ENCODE assay signal across 27 mouse cellular contexts in genomic region chr14:75923314-75924052, GRCm38 (mm10). TPM values are rescaled to one million over a fixed set of nuclear protein-coding genes. Genes with fewer than 3 reads are reported as not detected.
A peak's percentile ranks its signal among the peaks of the same experiment; 100 is the strongest.
DNase-seq lines count a peak whose midpoint lies in the region; ATAC-seq and TF ChIP-seq lines count a peak whose summit lies in the region.
"Had no signal": no experiment of that assay in that cellular context is flagged by ENCODE, and none has a peak within 500 bp of the region (broad histone marks: within the 10 kb centered on the region; RNA-seq: fewer than 3 reads in every experiment).

No protein-coding gene starts in this region.

- no peak overlapping the region for H3K9ac ChIP-seq in forebrain, embryonic 12.5 days
- no peak overlapping the region for H3K9ac ChIP-seq in midbrain, embryonic 11.5 days (ENCODE audit: low read length)
- no peak overlapping the region for H3K9ac ChIP-seq in hindbrain, embryonic 16.5 days (ENCODE audit: low read depth, low read length)
- no peak overlapping the region for H3K9ac ChIP-seq in midbrain, postnatal 0 days (replicated peaks; ENCODE audit: low read length, poor library complexity, severe bottlenecking)
- H3K9ac ChIP-seq: heart, embryonic 12.5 days had no signal

- no peaks in the 10 kb centered on the region for H3K9me3 ChIP-seq in forebrain, embryonic 12.5 days
- H3K9me3 ChIP-seq in forebrain, embryonic 10.5 days, result no peaks in the 10 kb centered on the region
- H3K9me3 ChIP-seq in midbrain, embryonic 11.5 days (ENCODE audit: control insufficient read depth, low read length), result no peaks in the 10 kb centered on the region
- H3K9me3 ChIP-seq in midbrain, embryonic 10.5 days (replicated peaks), result no peaks in the 10 kb centered on the region
- H3K9me3 ChIP-seq in hindbrain, embryonic 16.5 days (ENCODE audit: control insufficient read depth, low read length), result no peaks in the 10 kb centered on the region
- H3K9me3 ChIP-seq in midbrain, postnatal 0 days (ENCODE audit: low read length), result no peaks in the 10 kb centered on the region
- H3K9me3 ChIP-seq: heart, embryonic 12.5 days; limb, embryonic 10.5 days had no signal

- H3K27ac ChIP-seq in forebrain, embryonic 12.5 days, result no peak overlapping the region
- no peak overlapping the region for H3K27ac ChIP-seq in forebrain, embryonic 10.5 days
- no peak overlapping the region for H3K27ac ChIP-seq in midbrain, embryonic 11.5 days (ENCODE audit: low read depth, low read length)
- no peak overlapping the region for H3K27ac ChIP-seq in midbrain, embryonic 10.5 days (replicated peaks)
- no peak overlapping the region for H3K27ac ChIP-seq in hindbrain, embryonic 16.5 days (ENCODE audit: low read depth, low read length)
- no peak overlapping the region for H3K27ac ChIP-seq in midbrain, postnatal 0 days (ENCODE audit: low read depth, low read length)
- H3K27ac ChIP-seq: left cerebral cortex, adult 2 months; limb, embryonic 10.5 days had no signal

- no peaks in the 10 kb centered on the region for H3K36me3 ChIP-seq in forebrain, embryonic 12.5 days (replicated peaks)
- no peaks in the 10 kb centered on the region for H3K36me3 ChIP-seq in forebrain, embryonic 10.5 days (replicated peaks)
- H3K36me3 ChIP-seq in midbrain, embryonic 11.5 days (ENCODE audit: control insufficient read depth, insufficient read depth, low read length), result no peaks in the 10 kb centered on the region
- no peaks in the 10 kb centered on the region for H3K36me3 ChIP-seq in midbrain, embryonic 10.5 days
- no peaks in the 10 kb centered on the region for H3K36me3 ChIP-seq in hindbrain, embryonic 16.5 days (ENCODE audit: control insufficient read depth, insufficient read depth, low read length)
- H3K36me3 ChIP-seq in midbrain, postnatal 0 days (ENCODE audit: insufficient read depth, low read length), result no peaks in the 10 kb centered on the region
- H3K36me3 ChIP-seq: heart, embryonic 12.5 days; limb, embryonic 10.5 days had no signal

- no peaks in the 10 kb centered on the region for H3K27me3 ChIP-seq in forebrain, embryonic 12.5 days
- H3K27me3 ChIP-seq in forebrain, embryonic 10.5 days (ENCODE audit: poor library complexity, severe bottlenecking), result no peaks in the 10 kb centered on the region
- H3K27me3 ChIP-seq in midbrain, embryonic 11.5 days (ENCODE audit: control insufficient read depth, insufficient read depth, low read length), result no peaks in the 10 kb centered on the region
- no peaks in the 10 kb centered on the region for H3K27me3 ChIP-seq in midbrain, embryonic 10.5 days (ENCODE audit: low read depth, poor library complexity, severe bottlenecking)
- no peaks in the 10 kb centered on the region for H3K27me3 ChIP-seq in hindbrain, embryonic 16.5 days (replicated peaks; ENCODE audit: control insufficient read depth, insufficient read depth, low read length)
- H3K27me3 ChIP-seq in midbrain, postnatal 0 days (ENCODE audit: insufficient read depth, low read length), result no peaks in the 10 kb centered on the region
- H3K27me3 ChIP-seq: heart, embryonic 12.5 days; Patski had no signal

- no peak for DNase-seq in forebrain, embryonic 10.5 days (ENCODE audit: extremely low spot score, low spot score)
- peak; percentile 72 for DNase-seq in midbrain, embryonic 11.5 days (ENCODE audit: low spot score, missing footprints)
- no peak for DNase-seq in midbrain, embryonic 10.5 days (ENCODE audit: low spot score)
- peak; percentile 37 for DNase-seq in midbrain, postnatal 0 days (ENCODE audit: low spot score)
- no peak for DNase-seq in ovary, postnatal 10 days (ENCODE audit: low spot score)
- DNase-seq: adrenal gland, adult 8-10 months; cerebellum, postnatal 36 days; heart, postnatal 14 days; kidney, adult 2 months; kidney, postnatal 10 days; lung, adult 2 months; right cerebral cortex, postnatal 25 days; thymus, adult 2 months had no signal

- peaks cover 15% of the 10 kb centered on the region for H3K4me1 ChIP-seq in forebrain, embryonic 12.5 days
- peaks cover 9% of the 10 kb centered on the region for H3K4me1 ChIP-seq in forebrain, embryonic 10.5 days
- H3K4me1 ChIP-seq in midbrain, embryonic 11.5 days (ENCODE audit: control insufficient read depth, insufficient read depth, low read length), result no peaks in the 10 kb centered on the region
- H3K4me1 ChIP-seq in midbrain, embryonic 10.5 days, result peaks cover 10% of the 10 kb centered on the region; the same call in 1 of the 2 replicates
- no peaks in the 10 kb centered on the region; the same call in none of the 2 replicates for H3K4me1 ChIP-seq in hindbrain, embryonic 16.5 days (ENCODE audit: control insufficient read depth, insufficient read depth, low read depth, low read length)
- no peaks in the 10 kb centered on the region for H3K4me1 ChIP-seq in midbrain, postnatal 0 days (ENCODE audit: insufficient read depth, low read length)
- H3K4me1 ChIP-seq: heart, embryonic 12.5 days; limb, embryonic 10.5 days had no signal

- no peak overlapping the region for H3K4me3 ChIP-seq in forebrain, embryonic 12.5 days (replicated peaks)
- no peak overlapping the region for H3K4me3 ChIP-seq in forebrain, embryonic 10.5 days
- no peak overlapping the region for H3K4me3 ChIP-seq in midbrain, embryonic 11.5 days (ENCODE audit: low read depth, low read length)
- no peak overlapping the region for H3K4me3 ChIP-seq in midbrain, embryonic 10.5 days
- no peak overlapping the region for H3K4me3 ChIP-seq in hindbrain, embryonic 16.5 days (ENCODE audit: low read length)
- no peak overlapping the region for H3K4me3 ChIP-seq in midbrain, postnatal 0 days (ENCODE audit: low read depth, low read length)
- H3K4me3 ChIP-seq: heart, embryonic 12.5 days; left cerebral cortex, adult 2 months; limb, embryonic 10.5 days had no signal

- H3K4me2 ChIP-seq in forebrain, embryonic 12.5 days, result no peak overlapping the region
- H3K4me2 ChIP-seq in midbrain, embryonic 11.5 days, result no peak overlapping the region
- H3K4me2 ChIP-seq in hindbrain, embryonic 16.5 days (ENCODE audit: low read length), result no peak overlapping the region
- no peak overlapping the region for H3K4me2 ChIP-seq in midbrain, postnatal 0 days (ENCODE audit: low read depth, low read length, poor library complexity, severe bottlenecking)
- H3K4me2 ChIP-seq: heart, embryonic 12.5 days had no signal

- 68% methylated on average over 1 of the region's 1 CpGs for WGBS in forebrain, embryonic 12.5 days
- WGBS in forebrain, embryonic 10.5 days, result 91% methylated on average over 1 of the region's 1 CpGs
- 93% methylated on average over 1 of the region's 1 CpGs for whole genome bisulfite sequencing in midbrain, embryonic 11.5 days
- WGBS in midbrain, embryonic 10.5 days, result 100% methylated on average over 1 of the region's 1 CpGs
- WGBS in hindbrain, embryonic 16.5 days, result 71% methylated on average over 1 of the region's 1 CpGs
- 76% methylated on average over 1 of the region's 1 CpGs for WGBS in midbrain, postnatal 0 days

- ATAC-seq in forebrain, embryonic 12.5 days (ENCODE audit: low FRiP score), result 0 out of 2 replicates have a peak, but pooled peaks have one; percentile 23
- no peak for ATAC-seq in midbrain, embryonic 11.5 days (ENCODE audit: low FRiP score)
- ATAC-seq in hindbrain, embryonic 16.5 days, result peak; percentile 48; the same call in 1 of the 2 replicates
- no peak for ATAC-seq in midbrain, postnatal 0 days (ENCODE audit: low FRiP score)
- no peak for ATAC-seq in monocyte, adult 5-6 weeks (replicated peaks; ENCODE audit: insufficient number of reproducible peaks, low FRiP score, low TSS enrichment, poor library complexity, severe bottlenecking)
- ATAC-seq: CD4-positive, CD25-positive, alpha-beta regulatory T cell, adult 4 months; inflammation-experienced regulatory T-cells, adult 6 months; Patski had no signal

- no peak for TF ChIP-seq CTCF in midbrain, postnatal 0 days (IDR thresholded peaks at IDR 0.05)

RNA-seq across cellular contexts. Expression of gene Kctd4, which starts 31.3 kb away (rescaled TPM):
- 1.5 and 1.6 TPM in 2 replicates for polyA plus RNA-seq in forebrain, embryonic 12.5 days (2016; fragmentation: Nextera tagmentation; extraction: Ambion mirVana)
- 0.52 and 0.88 TPM in 2 replicates for polyA plus RNA-seq in forebrain, embryonic 10.5 days (2016; fragmentation: Nextera tagmentation; extraction: Ambion mirVana)
- 0.83 and 0.99 TPM in 2 replicates for polyA plus RNA-seq in midbrain, embryonic 11.5 days (2014; fragmentation: Nextera tagmentation; extraction: Ambion mirVana)
- 0.42 and 0.60 TPM in 2 replicates for polyA plus RNA-seq in midbrain, embryonic 10.5 days (2016; fragmentation: Nextera tagmentation; extraction: Ambion mirVana)
- 6.2 and 6.7 TPM in 2 replicates for polyA plus RNA-seq in hindbrain, embryonic 16.5 days (2015; fragmentation: Nextera tagmentation; extraction: Ambion mirVana)
- 9.4 and 11.8 TPM in 2 replicates for total RNA-seq in midbrain, postnatal 0 days (2014; rRNA removed)
- 8.8 and 9.6 TPM in 2 replicates for polyA plus RNA-seq in midbrain, postnatal 0 days (2015; fragmentation: Nextera tagmentation; extraction: Ambion mirVana)
- 0.29 TPM in 1 of 3 replicates, not detected in the others for total RNA-seq in monocyte, adult 5-6 weeks (2017)
- total RNA-seq: gastrocnemius, adult 18-20 months; heart, postnatal 14 days; liver, adult 2 months had no signal
- polyA plus RNA-seq: gonadal fat pad, adult 2 months; kidney, adult 2 months; liver, adult 2 months; Patski; spleen, adult 2 months; urinary bladder, adult 2 months had no signal

Comparison
In these comparisons a context has a peak if more than half of its experiments do, and no peak if none do; other contexts are left out.
1. DNase-seq: peak in midbrain, embryonic 11.5 days (single experiment) and midbrain, postnatal 0 days (single experiment); none in forebrain, embryonic 10.5 days (single experiment), midbrain, embryonic 10.5 days (single experiment) and ovary, postnatal 10 days (single experiment).
2. ATAC-seq: peak in forebrain, embryonic 12.5 days (single experiment) and hindbrain, embryonic 16.5 days (single experiment); none in midbrain, embryonic 11.5 days (single experiment), midbrain, postnatal 0 days (single experiment) and monocyte, adult 5-6 weeks (single experiment).